Mouse (Mus musculus): ENCODE measurements around the gene Adam1a. TPM values are rescaled to one million over a fixed set of nuclear protein-coding genes. Genes with fewer than 3 reads are reported as not detected.

Adam1a gene
- polyA plus RNA-seq, 1 experiment from 2014 or later = 2.1 TPM

DNA sequence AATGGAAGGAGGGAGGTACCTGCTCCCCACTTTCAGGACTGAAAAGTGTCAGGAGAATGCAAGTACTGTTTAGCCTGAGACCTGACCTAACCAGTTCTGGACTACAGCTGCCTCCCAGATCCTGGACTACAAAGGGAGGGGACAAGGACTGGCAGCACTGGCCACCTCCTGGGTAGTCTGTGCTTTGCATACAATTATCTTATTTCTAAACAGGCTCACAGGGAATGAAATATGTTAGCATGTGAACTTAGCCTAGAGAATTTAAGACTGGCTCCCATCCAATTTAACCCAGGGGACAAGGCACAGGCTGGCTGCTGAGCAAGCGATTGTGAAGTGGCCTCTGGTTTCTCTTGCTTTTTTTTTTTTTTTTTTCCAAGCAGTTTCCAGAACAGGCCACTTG is 25.5 kb upstream of the Adam1a start:
- H3K36me3 ChIP-seq (ENCODE audit: control insufficient read depth, insufficient read depth, low read length) = peaks cover 61% of the 10 kb centered on the region
- ATAC-seq (ENCODE audit: low read depth) (no peak), DNase-seq (ENCODE audit: low spot score) (no peak)
- no peak overlapping the region for H3K4me2 ChIP-seq (ENCODE audit: low read depth, low read length)
- no peaks in the 10 kb centered on the region for H3K27me3 ChIP-seq (replicated peaks; ENCODE audit: control insufficient read depth, insufficient read depth, low read length)
- H3K27ac ChIP-seq (replicated peaks; ENCODE audit: low read depth, low read length) = no peak overlapping the region
- H3K9ac ChIP-seq (ENCODE audit: low read depth, low read length) = no peak overlapping the region
- 77% methylated on average over 1 of the region's 1 CpGs for WGBS
- no peaks in the 10 kb centered on the region for H3K4me1 ChIP-seq (ENCODE audit: control insufficient read depth, insufficient read depth, low read length)
- H3K4me3 ChIP-seq (ENCODE audit: low read depth, low read length) = no peak overlapping the region
- H3K9me3 ChIP-seq (ENCODE audit: control insufficient read depth, low read length) = no peaks in the 10 kb centered on the region

- no peaks in the 10 kb centered on the region for H3K4me1 ChIP-seq (ENCODE audit: control insufficient read depth, insufficient read depth, low read length)
- WGBS = 73% methylated on average over 8 of the region's 9 CpGs
- no peak overlapping the region for H3K4me3 ChIP-seq (ENCODE audit: low read depth, low read length)
- H3K27ac ChIP-seq (replicated peaks; ENCODE audit: low read depth, low read length) = no peak overlapping the region
- H3K27me3 ChIP-seq (replicated peaks; ENCODE audit: control insufficient read depth, insufficient read depth, low read length) = no peaks in the 10 kb centered on the region
- H3K36me3 ChIP-seq (ENCODE audit: control insufficient read depth, insufficient read depth, low read length) = peaks cover 52% of the 10 kb centered on the region
- no peaks in the 10 kb centered on the region for H3K9me3 ChIP-seq (ENCODE audit: control insufficient read depth, low read length)
- no peak for DNase-seq (ENCODE audit: low spot score)
- no peak for ATAC-seq (ENCODE audit: low read depth)
- H3K9ac ChIP-seq (ENCODE audit: low read depth, low read length) = no peak overlapping the region
- H3K4me2 ChIP-seq (ENCODE audit: low read depth, low read length) = no peak overlapping the region
Observed at GRCm38 (mm10) chr5:121569881-121570420, 24.7 kb upstream of the Adam1a start.

DNA sequence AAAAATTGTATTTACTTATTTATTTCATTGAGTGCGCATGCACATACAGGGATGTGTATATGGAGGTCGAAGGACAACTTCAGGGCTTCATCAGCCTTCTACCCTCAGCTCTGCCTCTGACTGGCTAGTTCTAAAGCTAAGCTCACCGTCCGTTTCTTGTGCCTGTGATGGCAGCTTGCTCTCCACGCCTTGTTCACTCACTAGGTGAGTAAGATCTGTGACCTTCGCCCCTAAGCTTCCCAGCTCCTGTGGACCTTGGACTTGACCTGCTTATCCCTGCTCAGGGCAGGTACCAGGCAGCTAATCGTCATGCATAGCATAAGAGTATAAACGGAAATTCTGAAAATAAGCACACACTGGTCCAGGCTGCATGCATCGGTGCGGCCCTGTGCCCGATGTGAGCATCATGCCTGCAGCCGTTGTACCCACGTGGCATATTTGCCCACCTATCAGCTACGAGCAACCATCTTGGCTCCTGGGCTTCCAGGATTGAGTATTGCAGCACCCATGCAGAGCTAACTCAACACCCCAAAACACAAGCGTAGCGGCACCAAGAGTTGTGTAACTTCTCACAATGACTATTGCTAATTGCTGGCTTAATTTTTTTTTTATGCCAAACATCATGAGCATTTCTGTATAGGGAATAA is 20.9 kb upstream of the Adam1a start:
- H3K27me3 ChIP-seq (replicated peaks; ENCODE audit: control insufficient read depth, insufficient read depth, low read length) = no peaks in the 10 kb centered on the region
- peaks cover 22% of the 10 kb centered on the region for H3K36me3 ChIP-seq (ENCODE audit: control insufficient read depth, insufficient read depth, low read length)
- DNase-seq (ENCODE audit: low spot score) (no peak), ATAC-seq (ENCODE audit: low read depth) (no peak)
- no peak overlapping the region for H3K9ac ChIP-seq (ENCODE audit: low read depth, low read length)
- no peak overlapping the region for H3K4me3 ChIP-seq (ENCODE audit: low read depth, low read length)
- H3K4me2 ChIP-seq (ENCODE audit: low read depth, low read length) = no peak overlapping the region
- no peak overlapping the region for H3K27ac ChIP-seq (replicated peaks; ENCODE audit: low read depth, low read length)
- H3K4me1 ChIP-seq (ENCODE audit: control insufficient read depth, insufficient read depth, low read length) = no peaks in the 10 kb centered on the region
- WGBS = 87% methylated on average over 16 of the region's 16 CpGs
- no peaks in the 10 kb centered on the region for H3K9me3 ChIP-seq (ENCODE audit: control insufficient read depth, low read length)

GRCm38 (mm10) chr5:121564468-121564895 is 19.2 kb upstream of the Adam1a start:
- peak; percentile 90 for DNase-seq (ENCODE audit: low spot score)
- peak overlapping the region; percentile 36 for H3K4me2 ChIP-seq (ENCODE audit: low read depth, low read length)
- H3K9ac ChIP-seq (ENCODE audit: low read depth, low read length) = peak overlapping the region; percentile 39; the same call in 1 of the 2 replicates
- ATAC-seq (ENCODE audit: low read depth) = peak; percentile 82
- no peaks in the 10 kb centered on the region for H3K4me1 ChIP-seq (ENCODE audit: control insufficient read depth, insufficient read depth, low read length)
- H3K27ac ChIP-seq (replicated peaks; ENCODE audit: low read depth, low read length) = no peak overlapping the region
- peaks cover 6% of the 10 kb centered on the region; the same call in 1 of the 2 replicates for H3K36me3 ChIP-seq (ENCODE audit: control insufficient read depth, insufficient read depth, low read length)
- H3K4me3 ChIP-seq (ENCODE audit: low read depth, low read length) = peak overlapping the region; percentile 17
- WGBS = 8% methylated on average over 11 of the region's 11 CpGs
- H3K27me3 ChIP-seq (replicated peaks; ENCODE audit: control insufficient read depth, insufficient read depth, low read length) = no peaks in the 10 kb centered on the region
- no peaks in the 10 kb centered on the region for H3K9me3 ChIP-seq (ENCODE audit: control insufficient read depth, low read length)

GRCm38 (mm10) chr5:121562436-121562835 is 17.2 kb upstream of the Adam1a start:
- no peaks in the 10 kb centered on the region for H3K9me3 ChIP-seq (ENCODE audit: control insufficient read depth, low read length)

DNA sequence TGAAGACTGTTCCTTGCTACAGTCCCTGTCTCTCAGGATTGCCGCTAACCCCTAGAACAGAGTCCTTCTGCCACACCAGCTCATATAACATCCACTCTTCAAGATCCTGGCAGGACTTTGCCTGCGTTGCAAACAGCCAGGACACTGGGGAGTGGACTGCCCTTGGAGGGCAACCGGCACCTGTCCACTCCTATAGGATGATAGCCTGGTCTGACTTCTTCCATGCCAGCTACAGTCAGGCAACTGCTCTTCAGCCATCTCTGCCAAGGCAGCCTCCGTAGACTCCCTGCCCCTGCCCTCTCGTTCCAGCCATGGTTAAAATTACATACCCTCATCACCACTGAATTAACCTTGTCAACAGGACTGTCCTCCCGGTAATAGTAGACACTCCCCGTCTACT is 3.9 kb upstream of the Adam1a start:
- H3K4me1 ChIP-seq (ENCODE audit: control insufficient read depth, insufficient read depth, low read length) = peaks cover 6% of the 10 kb centered on the region; the same call in 1 of the 2 replicates
- H3K9ac ChIP-seq (ENCODE audit: low read depth, low read length) = no peak overlapping the region
- no peak for DNase-seq (ENCODE audit: low spot score)
- H3K36me3 ChIP-seq (ENCODE audit: control insufficient read depth, insufficient read depth, low read length) = no peaks in the 10 kb centered on the region
- H3K4me3 ChIP-seq (ENCODE audit: low read depth, low read length) = no peak overlapping the region
- no peak for ATAC-seq (ENCODE audit: low read depth)
- H3K9me3 ChIP-seq (ENCODE audit: control insufficient read depth, low read length) = no peaks in the 10 kb centered on the region
- no peaks in the 10 kb centered on the region for H3K27me3 ChIP-seq (replicated peaks; ENCODE audit: control insufficient read depth, insufficient read depth, low read length)
- 89% methylated on average over 7 of the region's 7 CpGs for WGBS
- no peak overlapping the region for H3K4me2 ChIP-seq (ENCODE audit: low read depth, low read length)
- H3K27ac ChIP-seq (replicated peaks; ENCODE audit: low read depth, low read length) = no peak overlapping the region

More at GRCm38 (mm10) chr5:121562436-121562835, 17.2 kb upstream of the Adam1a start:
- Histone ChIP-seq H3K36me3 (ENCODE audit: control insufficient read depth, insufficient read depth, low read length) (no peaks in the 10 kb centered on the region), H3K4me3 (ENCODE audit: low read depth, low read length) (no peak overlapping the region), H3K9ac (ENCODE audit: low read depth, low read length) (no peak overlapping the region), H3K27ac (replicated peaks; ENCODE audit: low read depth, low read length) (no peak overlapping the region), H3K4me1 (ENCODE audit: control insufficient read depth, insufficient read depth, low read length) (no peaks in the 10 kb centered on the region), H3K4me2 (ENCODE audit: low read depth, low read length) (no peak overlapping the region), H3K27me3 (replicated peaks; ENCODE audit: control insufficient read depth, insufficient read depth, low read length) (no peaks in the 10 kb centered on the region)
- ATAC-seq (ENCODE audit: low read depth) (no peak), DNase-seq (ENCODE audit: low spot score) (no peak)
- WGBS = 88% methylated on average over 3 of the region's 3 CpGs

DNA sequence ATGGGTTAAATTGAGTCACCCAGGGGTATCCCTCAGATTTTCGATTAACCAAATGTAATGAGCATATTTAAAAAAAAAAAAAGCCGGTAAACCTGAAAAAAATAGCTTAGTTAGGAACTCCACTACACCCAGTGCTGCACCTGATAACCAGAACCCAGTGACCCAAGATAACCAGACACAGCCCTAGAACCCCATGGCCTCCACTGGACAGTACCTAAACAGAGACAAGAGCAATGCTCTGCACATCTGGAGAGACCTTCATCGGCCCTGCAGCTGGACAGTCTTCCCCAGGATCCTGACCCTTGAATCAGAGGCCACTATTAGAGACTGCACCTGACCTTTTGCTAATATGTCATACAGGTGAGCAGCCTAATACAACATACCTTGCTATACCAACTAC is 1.8 kb upstream of the Adam1a start:
- 91% methylated on average over 3 of the region's 3 CpGs for WGBS
- DNase-seq (ENCODE audit: low spot score) = no peak

GRCm38 (mm10) chr5:121546530-121546895 is 1.2 kb upstream of the Adam1a start:
- Histone ChIP-seq H3K27ac (replicated peaks; ENCODE audit: low read depth, low read length) (peak overlapping the region; percentile 96), H3K36me3 (ENCODE audit: control insufficient read depth, insufficient read depth, low read length) (no peaks in the 10 kb centered on the region), H3K4me3 (ENCODE audit: low read depth, low read length) (peak overlapping the region; percentile 97), H3K4me1 (ENCODE audit: control insufficient read depth, insufficient read depth, low read length) (peaks cover 14% of the 10 kb centered on the region; the same call in 1 of the 2 replicates), H3K27me3 (replicated peaks; ENCODE audit: control insufficient read depth, insufficient read depth, low read length) (no peaks in the 10 kb centered on the region), H3K9ac (ENCODE audit: low read depth, low read length) (peak overlapping the region; percentile 96), H3K4me2 (ENCODE audit: low read depth, low read length) (peak overlapping the region; percentile 82), H3K9me3 (ENCODE audit: control insufficient read depth, low read length) (no peaks in the 10 kb centered on the region)
- WGBS = 36% methylated on average over 6 of the region's 6 CpGs
- peak; percentile 45; the same call in 1 of the 2 replicates for ATAC-seq (ENCODE audit: low read depth)
- DNase-seq (ENCODE audit: low spot score) = peak; percentile 69

More for the DNA sequence above, 1.8 kb upstream of the Adam1a start:
- Histone ChIP-seq H3K4me1 (ENCODE audit: control insufficient read depth, insufficient read depth, low read length) (peaks cover 14% of the 10 kb centered on the region; the same call in 1 of the 2 replicates), H3K4me2 (ENCODE audit: low read depth, low read length) (no peak overlapping the region), H3K36me3 (ENCODE audit: control insufficient read depth, insufficient read depth, low read length) (no peaks in the 10 kb centered on the region), H3K4me3 (ENCODE audit: low read depth, low read length) (no peak overlapping the region), H3K27ac (replicated peaks; ENCODE audit: low read depth, low read length) (no peak overlapping the region), H3K9me3 (ENCODE audit: control insufficient read depth, low read length) (no peaks in the 10 kb centered on the region), H3K9ac (ENCODE audit: low read depth, low read length) (no peak overlapping the region), H3K27me3 (replicated peaks; ENCODE audit: control insufficient read depth, insufficient read depth, low read length) (no peaks in the 10 kb centered on the region)
- no peak for ATAC-seq (ENCODE audit: low read depth)
